Mouse (Mus musculus) ES-E14 (cell line): Measurements from ENCODE around the gene Stat5a.

Experiments used
- CHD2 ChIP-seq: IDR thresholded peaks from 2 replicates; pipeline ENCODE4 v1.6.1; 2014; ENCODE audit warnings: mild to moderate bottlenecking, low read depth, low read length, inconsistent platforms
- MAFK ChIP-seq: IDR thresholded peaks from 2 replicates; pipeline ENCODE4 v1.6.1; 2014; ENCODE audit warnings: mild to moderate bottlenecking, low read depth, low read length, inconsistent platforms; ENCODE audit not compliant: insufficient read depth
- ZC3H11A ChIP-seq: IDR thresholded peaks from 2 replicates; pipeline ENCODE4 v1.6.1; 2012; ENCODE audit warnings: low read depth, mild to moderate bottlenecking, inconsistent platforms, low read length, borderline replicate concordance
- ZNF384 ChIP-seq: IDR thresholded peaks from 2 replicates; pipeline ENCODE4 v1.6.1; 2012; ENCODE audit warnings: low read depth, low read length, inconsistent platforms

DNA sequence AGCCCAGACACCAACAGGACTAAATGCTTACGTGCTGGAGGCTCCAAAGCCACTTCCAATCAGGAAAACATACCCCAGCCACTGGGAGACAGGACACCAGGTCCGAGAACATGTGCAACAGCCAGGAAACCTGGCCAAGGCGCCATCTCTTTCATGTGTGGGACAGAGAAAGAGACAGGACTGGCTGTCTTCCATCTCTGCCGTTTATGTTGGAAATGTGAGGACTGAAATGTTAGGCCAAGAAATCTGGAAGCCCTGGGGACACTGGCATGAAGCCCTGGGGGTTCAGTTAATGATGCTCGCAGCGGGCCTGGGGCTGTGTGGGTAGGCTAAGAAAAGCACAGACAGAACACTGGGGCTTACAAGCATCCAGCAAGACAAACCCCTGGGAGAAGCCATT is 31.3 kb downstream of the Stat5a start:
- no peak for TF ChIP-seq ZNF384
- TF ChIP-seq MAFK, result no peak
- TF ChIP-seq ZC3H11A, result no peak
- no peak for TF ChIP-seq CHD2
